ENCODE assay signal across 25 mouse cellular contexts in genomic region chr4:33812338-33812737, GRCm38 (mm10).
"Had no signal": no experiment of that assay in that cellular context is flagged by ENCODE, and none has a peak within 500 bp of the region (broad histone marks: within the 10 kb centered on the region; RNA-seq: fewer than 3 reads in every experiment).

No protein-coding gene starts in this region.

- H3K4me3 ChIP-seq: heart, adult 2 months; heart, embryonic 13.5 days; heart, embryonic 15.5 days; hindbrain, embryonic 13.5 days; hindbrain, embryonic 15.5 days; layer of hippocampus, adult 2 months; limb, embryonic 10.5 days; limb, embryonic 12.5 days; liver, embryonic 13.5 days; liver, embryonic 15.5 days had no signal

- H3K27ac ChIP-seq: heart, adult 2 months; heart, embryonic 13.5 days; heart, embryonic 15.5 days; hindbrain, embryonic 13.5 days; hindbrain, embryonic 15.5 days; hindbrain, postnatal 0 days; layer of hippocampus, adult 2 months; limb, embryonic 10.5 days; limb, embryonic 12.5 days; liver, embryonic 13.5 days; liver, embryonic 15.5 days had no signal

- H3K9ac ChIP-seq: heart, embryonic 13.5 days; heart, embryonic 15.5 days; hindbrain, embryonic 13.5 days; hindbrain, embryonic 15.5 days; limb, embryonic 12.5 days; liver, embryonic 13.5 days; liver, embryonic 15.5 days had no signal

- H3K36me3 ChIP-seq: heart, embryonic 13.5 days; heart, embryonic 15.5 days; hindbrain, embryonic 13.5 days; hindbrain, embryonic 15.5 days; limb, embryonic 10.5 days; limb, embryonic 12.5 days; liver, embryonic 13.5 days; liver, embryonic 15.5 days had no signal

- H3K4me1 ChIP-seq: heart, embryonic 13.5 days; heart, embryonic 15.5 days; hindbrain, embryonic 13.5 days; hindbrain, embryonic 15.5 days; limb, embryonic 10.5 days; limb, embryonic 12.5 days; liver, embryonic 13.5 days; liver, embryonic 15.5 days had no signal

- ATAC-seq: hindbrain, postnatal 0 days; intestine, embryonic 16.5 days had no signal

- H3K9me3 ChIP-seq: heart, embryonic 15.5 days; hindbrain, embryonic 13.5 days; hindbrain, embryonic 15.5 days; limb, embryonic 10.5 days; limb, embryonic 12.5 days; liver, embryonic 13.5 days; liver, embryonic 15.5 days had no signal

- DNase-seq: gastrocnemius, postnatal 14 days; gastrocnemius, postnatal 36 days; heart, adult 11 months; heart, adult 2 months; heart, postnatal 14 days; heart, postnatal 36 days; kidney, adult 11 months; kidney, adult 2 months; kidney, postnatal 10 days; kidney, postnatal 25 days; kidney, postnatal 4 days; liver; liver, embryonic 13.5 days had no signal

- H3K27me3 ChIP-seq: heart, embryonic 13.5 days; heart, embryonic 15.5 days; hindbrain, embryonic 13.5 days; hindbrain, embryonic 15.5 days; limb, embryonic 12.5 days; liver, embryonic 13.5 days; liver, embryonic 15.5 days had no signal

- H3K4me2 ChIP-seq: heart, embryonic 11.5 days; heart, embryonic 13.5 days; heart, embryonic 15.5 days; hindbrain, embryonic 13.5 days; hindbrain, embryonic 15.5 days; limb, embryonic 12.5 days; liver, embryonic 11.5 days; liver, embryonic 13.5 days; liver, embryonic 15.5 days had no signal
